Mouse (Mus musculus) layer of hippocampus, adult 2 months (tissue): ENCODE data around the gene Vps8. TPM values are rescaled to one million over a fixed set of nuclear protein-coding genes. Genes with fewer than 3 reads are reported as not detected.
A peak's percentile ranks its signal among the peaks of the same experiment; 100 is the strongest.
"Not testable (repeated sequence)": the region's sequence is repeated elsewhere in the genome, so short reads cannot be mapped to it uniquely, and the experiment has no call there.

ENCODE experiments used
- DNase-seq, 2 experiments: peaks; one replicate each; pipeline ENCODE4 v3.0.0; 2022; ENCODE audit warnings: low spot score in 2 of 2
- H3K27ac ChIP-seq: fragments of 200-600 bp; 2 replicates; pipeline ENCODE4 v1.8.1; 2022
- H3K4me3 ChIP-seq: fragments of 200-600 bp; 2 replicates; pipeline ENCODE4 v1.8.1; 2022; ENCODE audit warnings: mild to moderate bottlenecking
- CTCF ChIP-seq: fragments of 200-600 bp; conservative IDR thresholded peaks from 2 replicates; pipeline ENCODE4 v1.8.1; 2022; ENCODE audit warnings: antibody characterized with exemption, mild to moderate bottlenecking, moderate library complexity
- total RNA-seq, 2 experiments: library from RNA; stranded (reverse); gene quantifications; 2 replicates each; pipeline ENCODE4 v1.2.3; 2021

The Vps8 gene
- total RNA-seq, 2 experiments from 2014 or later = 55.1 to 55.9 TPM

GRCm38 (mm10) chr16:21654384-21654783, 231.5 kb downstream of the Vps8 start:
- Histone ChIP-seq H3K27ac (no peak overlapping the region), H3K4me3 (no peak overlapping the region)
- no peak for DNase-seq
- TF ChIP-seq CTCF = no peak

GRCm38 (mm10) chr16:21655291-21655690, 232.4 kb downstream of the Vps8 start:
- Histone ChIP-seq H3K4me3 (no peak overlapping the region), H3K27ac (peak overlapping the region; percentile 33; the same call in 1 of the 2 replicates)
- no peak for TF ChIP-seq CTCF
- DNase-seq = no peak

DNA sequence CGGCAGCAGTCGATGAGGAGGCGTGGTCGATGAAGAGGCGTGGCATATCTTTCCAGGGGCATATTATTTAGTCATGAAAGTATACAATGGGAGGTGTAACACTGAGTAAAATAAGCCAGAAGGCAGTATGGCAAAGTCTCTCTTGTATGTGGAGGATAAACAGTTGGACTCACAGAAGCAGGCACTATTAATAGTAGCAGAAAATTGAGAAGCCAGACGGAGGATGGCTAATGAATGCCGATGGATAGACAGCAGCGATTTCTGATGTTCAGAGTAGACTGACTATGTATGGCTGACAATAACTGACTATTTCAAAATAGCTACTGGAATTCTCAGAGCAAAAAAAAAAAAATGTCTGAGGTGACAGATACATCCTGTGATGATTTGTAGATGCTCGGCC, 233.0 kb downstream of the Vps8 start:
- peak in 1 of 2 experiments; percentile 63 for DNase-seq
- H3K4me3 ChIP-seq = no peak overlapping the region
- TF ChIP-seq CTCF = no peak
- H3K27ac ChIP-seq = peak overlapping the region; percentile 33

GRCm38 (mm10) chr16:21664633-21665363, 241.9 kb downstream of the Vps8 start:
- Histone ChIP-seq H3K27ac (peak overlapping the region; percentile 14; the same call in 1 of the 2 replicates), H3K4me3 (no peak overlapping the region)
- TF ChIP-seq CTCF = no peak
- DNase-seq = no peak

DNA sequence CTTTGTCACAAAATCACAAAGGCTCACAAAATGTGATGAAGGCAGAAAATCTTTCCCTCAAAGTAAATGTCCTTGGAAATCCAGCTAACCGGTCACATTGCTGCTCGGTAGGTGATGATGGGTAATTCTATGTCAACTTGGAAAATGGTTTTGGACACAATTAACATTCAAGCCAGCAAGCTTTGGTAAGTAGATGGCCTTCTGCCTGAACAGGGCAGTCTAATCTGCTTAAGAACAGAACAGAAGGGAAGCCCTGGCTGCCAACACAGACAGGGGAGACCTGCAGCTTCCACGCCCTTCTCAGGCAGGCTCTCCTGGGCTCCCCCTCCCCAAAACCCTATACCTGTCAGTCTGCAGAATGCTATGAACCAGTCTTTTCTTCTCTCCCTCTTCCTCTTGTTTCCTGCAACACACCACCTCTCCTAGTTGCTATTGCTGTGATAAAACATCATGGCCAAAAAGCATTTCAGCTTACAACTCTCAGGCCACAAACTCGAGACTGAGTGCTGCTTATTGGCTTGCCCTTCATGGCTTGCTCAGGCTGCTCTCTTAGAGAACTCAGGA, 242.6 kb downstream of the Vps8 start:
- no peak overlapping the region for H3K4me3 ChIP-seq
- no peak for DNase-seq
- TF ChIP-seq CTCF = no peak
- peak overlapping the region; percentile 14; the same call in 1 of the 2 replicates for H3K27ac ChIP-seq

GRCm38 (mm10) chr16:21671878-21672277, 249.0 kb downstream of the Vps8 start:
- no peak for TF ChIP-seq CTCF
- no peak for DNase-seq
- no peak overlapping the region for H3K4me3 ChIP-seq
- no peak overlapping the region for H3K27ac ChIP-seq

DNA sequence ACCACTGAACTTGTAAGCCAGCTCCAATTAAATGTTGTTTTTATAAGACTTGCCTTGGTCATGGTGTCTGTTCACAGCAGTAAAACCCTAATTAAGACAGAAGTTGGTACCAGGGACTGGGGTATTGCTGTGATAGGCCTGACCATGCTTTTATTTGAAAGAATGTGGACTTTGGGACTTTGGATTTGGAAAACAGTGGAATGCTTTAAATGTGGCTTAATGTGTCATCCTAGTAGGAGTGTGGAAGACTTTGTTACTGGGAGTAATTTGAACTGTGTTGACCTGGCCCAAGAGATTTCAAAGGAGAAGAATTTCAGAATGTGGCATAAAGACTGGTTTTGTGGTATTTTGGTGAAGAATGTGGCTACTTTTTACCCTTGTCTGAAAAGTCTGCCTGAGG, 250.1 kb downstream of the Vps8 start:
- not testable (repeated sequence) for H3K4me3 ChIP-seq, H3K27ac ChIP-seq, DNase-seq

GRCm38 (mm10) chr16:21673651-21674050, 250.7 kb downstream of the Vps8 start:
- H3K27ac ChIP-seq, DNase-seq, H3K4me3 ChIP-seq: not testable (repeated sequence)

- DNase-seq = no peak
- TF ChIP-seq CTCF = no peak
- Histone ChIP-seq H3K4me3 (no peak overlapping the region), H3K27ac (no peak overlapping the region)
Measured at GRCm38 (mm10) chr16:21676791-21677190, 253.9 kb downstream of the Vps8 start.

DNA sequence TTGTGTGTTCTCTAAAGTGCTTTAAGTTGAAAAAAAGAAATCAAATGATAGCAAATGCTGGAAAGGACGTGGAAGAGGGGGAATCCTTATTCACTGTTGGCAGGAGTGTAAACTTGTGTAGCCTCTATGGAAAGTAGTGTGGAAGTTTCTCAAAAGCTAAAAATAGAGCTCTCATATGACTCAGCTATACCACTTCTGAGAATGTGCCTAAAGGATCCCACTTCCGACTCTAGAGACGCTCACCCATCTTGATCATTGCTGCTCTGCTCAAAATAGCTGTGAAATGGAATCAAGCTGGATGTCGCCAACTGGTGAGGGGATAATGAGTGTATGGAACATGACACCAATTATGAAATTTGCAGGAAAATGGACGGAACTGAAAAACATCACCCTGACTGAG, 264.5 kb downstream of the Vps8 start:
- no peak for DNase-seq
- no peak overlapping the region for H3K4me3 ChIP-seq
- no peak for TF ChIP-seq CTCF
- no peak overlapping the region for H3K27ac ChIP-seq

DNA sequence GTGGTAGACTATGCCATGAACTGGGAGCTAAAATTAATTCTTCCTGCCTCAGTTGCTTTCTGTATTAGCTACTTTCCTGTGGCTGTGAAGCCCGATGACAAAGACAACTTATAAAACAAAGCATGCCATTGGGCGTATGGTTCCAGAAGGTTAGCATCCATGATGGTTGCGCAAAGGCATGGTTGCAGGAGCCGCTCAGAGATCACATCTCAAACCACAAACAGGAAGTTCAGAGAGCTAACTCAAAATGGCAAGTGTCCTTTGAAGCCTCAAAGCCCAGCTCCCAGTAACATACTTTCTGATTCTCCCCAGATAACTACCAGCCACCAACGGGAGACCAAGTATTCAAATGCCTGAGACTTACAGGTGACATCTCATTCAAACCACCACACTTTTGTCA, 266.2 kb downstream of the Vps8 start:
- TF ChIP-seq CTCF = no peak

GRCm38 (mm10) chr16:21690216-21690755, 267.4 kb downstream of the Vps8 start:
- no peak for TF ChIP-seq CTCF
- no peak for DNase-seq
- H3K4me3 ChIP-seq = no peak overlapping the region
- no peak overlapping the region for H3K27ac ChIP-seq

More for the DNA sequence above, 266.2 kb downstream of the Vps8 start:
- Histone ChIP-seq H3K27ac (no peak overlapping the region), H3K4me3 (no peak overlapping the region)
- no peak for DNase-seq

DNA sequence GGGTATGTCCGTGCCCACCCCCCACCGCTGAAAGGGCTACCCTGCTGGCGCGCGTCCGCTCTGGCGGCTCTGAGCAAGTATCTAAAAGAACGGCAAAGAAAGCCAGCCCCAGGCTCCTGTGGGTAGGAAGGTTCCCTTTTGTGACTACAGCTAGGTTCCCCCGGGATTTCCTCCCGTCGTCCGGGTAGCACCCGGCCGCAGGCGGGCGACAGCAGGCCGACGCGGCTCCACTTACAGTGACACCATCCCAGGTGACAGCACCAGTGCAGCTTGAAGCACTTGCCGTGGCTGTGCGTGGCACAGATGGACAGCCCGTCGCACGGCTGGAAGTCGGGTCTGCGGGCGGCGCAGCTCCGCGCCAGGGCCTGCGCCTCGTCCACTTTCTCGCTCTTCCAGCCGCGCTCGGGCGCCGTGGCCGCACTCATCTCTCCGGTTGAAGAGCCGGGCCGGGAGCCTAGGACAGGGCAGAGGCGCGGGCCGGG, 271.1 kb downstream of the Vps8 start:
- Histone ChIP-seq H3K27ac (peak overlapping the region; percentile 99), H3K4me3 (peak overlapping the region; percentile 96)
- TF ChIP-seq CTCF = no peak
- peak; percentile 34 to 42 for DNase-seq

Other genes starting within 250 kb of the Vps8 start
- 10 to 100 TPM; 18.6 to 19.3 TPM for gene Ephb3, start 218.4 kb upstream of the Vps8 start, total RNA-seq